Mouse (Mus musculus) ES-E14 (cell line): ENCODE results near the gene Try4. TPM values are rescaled to one million over a fixed set of nuclear protein-coding genes. Genes with fewer than 3 reads are reported as not detected.
"Not testable (repeated sequence)": the region's sequence is repeated elsewhere in the genome, so short reads cannot be mapped to it uniquely, and the experiment has no call there.

Source experiments
- DNase-seq: peaks from one replicate; pipeline ENCODE4 v3.0.0-alpha.2; 2013; ENCODE audit warnings: low read depth, low spot score
- H3K27ac ChIP-seq: 2 replicates; pipeline ENCODE4 v1.5.1; 2012; ENCODE audit warnings: low read depth, mild to moderate bottlenecking, low read length, moderate library complexity, mixed read lengths; ENCODE audit not compliant: poor library complexity, insufficient read depth, severe bottlenecking
- H3K36me3 ChIP-seq: 2 replicates; pipeline ENCODE4 v1.6.1; 2012; ENCODE audit warnings: mild to moderate bottlenecking, low read length, moderate library complexity, mixed read lengths; ENCODE audit not compliant: control insufficient read depth, poor library complexity, insufficient read depth, severe bottlenecking
- H3K4me1 ChIP-seq, 2 experiments: fragments of 150-350 bp in 1 of 2; sonication (generic) in 1 of 2; 2 replicates each; pipeline ENCODE4 v1.6.1; 2012; ENCODE audit warnings: low read length in 2 of 2, mild to moderate bottlenecking in 1 of 2, mixed read lengths in 1 of 2; ENCODE audit not compliant: control insufficient read depth in 2 of 2, insufficient read depth in 2 of 2, poor library complexity in 1 of 2
- H3K4me3 ChIP-seq, 2 experiments: fragments of 150-350 bp in 1 of 2; sonication (generic) in 1 of 2; 2 replicates each; pipeline ENCODE4 v1.5.1; 2012; ENCODE audit warnings: low read length in 2 of 2, low read depth in 1 of 2, mild to moderate bottlenecking in 1 of 2, mixed read lengths in 1 of 2; ENCODE audit not compliant: insufficient read depth in 1 of 2, poor library complexity in 1 of 2, severe bottlenecking in 1 of 2
- H3K9ac ChIP-seq: 2 replicates; pipeline ENCODE4 v1.6.1; 2012; ENCODE audit warnings: low read depth, mild to moderate bottlenecking, low read length, mixed read lengths; ENCODE audit not compliant: poor library complexity, insufficient read depth, severe bottlenecking
- H3K9me3 ChIP-seq: fragments of 150-350 bp; sonication (generic); 2 replicates; pipeline ENCODE4 v1.6.1; 2012; ENCODE audit warnings: low read depth, mild to moderate bottlenecking, low read length; ENCODE audit not compliant: control insufficient read depth, insufficient read depth
- CHD2 ChIP-seq: IDR thresholded peaks from 2 replicates; pipeline ENCODE4 v1.6.1; 2014; ENCODE audit warnings: mild to moderate bottlenecking, low read depth, low read length, inconsistent platforms
- HCFC1 ChIP-seq: IDR thresholded peaks from 2 replicates; pipeline ENCODE4 v1.6.1; 2012; ENCODE audit warnings: low read length, inconsistent platforms, borderline replicate concordance; ENCODE audit not compliant: insufficient read depth
- MAFK ChIP-seq: IDR thresholded peaks from 2 replicates; pipeline ENCODE4 v1.6.1; 2014; ENCODE audit warnings: mild to moderate bottlenecking, low read depth, low read length, inconsistent platforms; ENCODE audit not compliant: insufficient read depth
- ZC3H11A ChIP-seq: IDR thresholded peaks from 2 replicates; pipeline ENCODE4 v1.6.1; 2012; ENCODE audit warnings: low read depth, mild to moderate bottlenecking, inconsistent platforms, low read length, borderline replicate concordance
- ZNF384 ChIP-seq: IDR thresholded peaks from 2 replicates; pipeline ENCODE4 v1.6.1; 2012; ENCODE audit warnings: low read depth, low read length, inconsistent platforms
- in situ Hi-C, 2 experiments: fragments of 600-800 bp; cut with MboI; formaldehyde crosslinking; loops; one replicate each; pipeline ENCODE4 v1.15.1; 2025; ENCODE audit warnings: low sequenced_read_pairs in 2 of 2, inconsistent platforms in 1 of 2; ENCODE audit not compliant: unreplicated experiment in 2 of 2
- total RNA-seq: library from RNA; depleted of rRNA; stranded (reverse); fragments of 300-350 nt; gene quantifications from 2 replicates; pipeline ENCODE4 v1.2.3, GENCODE M21; 2012; rRNA removed

The Try4 gene
- total RNA-seq, 1 experiment: not detected

- H3K9ac ChIP-seq: no peak overlapping the region
- no peaks in the 10 kb centered on the region for H3K9me3 ChIP-seq
- H3K4me1 ChIP-seq: no peaks in the 10 kb centered on the region
- no peak overlapping the region for H3K27ac ChIP-seq
- in situ Hi-C loops: no loop called here
- H3K36me3 ChIP-seq: no peaks in the 10 kb centered on the region
- no peak for DNase-seq
- TF ChIP-seq ZC3H11A (no peak), ZNF384 (no peak), CHD2 (no peak), MAFK (no peak), HCFC1 (no peak)
- no peak overlapping the region for H3K4me3 ChIP-seq
These were observed 35.9 kb upstream of the Try4 start for GRCm38 (mm10) chr6:41266140-41266539.

- no peak for TF ChIP-seq CHD2
- no peak for TF ChIP-seq ZNF384
- TF ChIP-seq MAFK: no peak
- TF ChIP-seq ZC3H11A: no peak
- TF ChIP-seq HCFC1: no peak
- no peak overlapping the region for H3K9ac ChIP-seq
- H3K4me1 ChIP-seq: peaks cover 0 to 5% of the 10 kb centered on the region in 2 experiments; a peak in 1 of 4 replicates
- H3K36me3 ChIP-seq: no peaks in the 10 kb centered on the region
- no peak overlapping the region for H3K4me3 ChIP-seq
- in situ Hi-C loops: no loop called here
- DNase-seq: no peak
- H3K27ac ChIP-seq: no peak overlapping the region
- no peaks in the 10 kb centered on the region for H3K9me3 ChIP-seq
These were observed 3.8 kb upstream of the Try4 start for GRCm38 (mm10) chr6:41298255-41298654.

DNA sequence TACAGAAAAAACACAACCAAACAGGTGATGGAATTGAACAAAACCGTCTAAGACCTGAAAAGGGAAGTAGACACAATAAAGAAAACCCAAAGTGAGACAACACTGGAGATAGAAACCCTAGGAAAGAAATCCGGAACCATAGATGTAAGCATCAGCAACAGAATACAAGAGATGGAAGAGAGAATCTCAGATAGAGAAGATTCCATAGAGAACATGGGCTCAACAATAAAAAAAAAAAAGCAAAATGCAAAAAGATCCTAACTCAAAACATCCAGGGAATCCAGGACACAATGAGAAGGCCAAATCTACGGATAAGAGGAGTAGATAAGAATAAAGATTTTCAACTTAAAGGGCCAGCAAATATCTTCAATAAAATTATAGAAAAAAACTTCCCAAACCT lies 14.7 kb downstream of the Try4 start, which contains the start of gene Try5:
Try5 (minus strand) TSS at position 101 of the 400 bp plus-strand sequence.
- H3K9me3 ChIP-seq, H3K4me3 ChIP-seq, H3K9ac ChIP-seq, H3K27ac ChIP-seq, in situ Hi-C loops, DNase-seq, H3K36me3 ChIP-seq, H3K4me1 ChIP-seq: not testable (repeated sequence)

DNA sequence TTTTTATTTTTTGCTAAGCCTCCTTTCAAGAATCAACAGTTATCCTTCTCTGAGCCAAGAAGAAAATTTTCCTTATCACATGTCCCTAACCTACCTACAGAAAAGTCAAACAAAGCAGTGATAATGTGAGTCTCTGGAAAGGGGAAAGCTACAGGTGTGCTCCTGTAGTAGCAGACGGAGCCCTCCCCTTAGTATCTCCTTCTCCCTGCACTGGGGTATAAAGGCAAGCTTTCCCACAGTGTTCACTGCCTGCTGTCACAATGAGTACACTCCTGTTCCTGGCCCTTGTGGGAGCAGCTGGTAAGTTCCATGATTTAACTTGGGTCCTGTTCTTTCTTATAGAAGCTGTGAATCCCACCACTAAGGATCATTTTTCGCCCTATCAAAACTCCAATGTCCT lies 51.9 kb downstream of the Try4 start, which contains the start of gene Try10:
Try10 (plus strand) TSS at position 174 of the 400 bp plus-strand sequence.
- in situ Hi-C loops: no loop called here
- TF ChIP-seq ZNF384: no peak
- no peak for TF ChIP-seq ZC3H11A
- no peak for TF ChIP-seq MAFK
- TF ChIP-seq HCFC1: no peak
- TF ChIP-seq CHD2: no peak
- Histone ChIP-seq H3K4me3 (no peak within 1 kb of the TSS), H3K36me3 (no peaks in the 10 kb centered on the region), H3K9ac (no peak within 1 kb of the TSS), H3K4me1 (no peaks in the 10 kb centered on the region), H3K9me3 (no peaks in the 10 kb centered on the region), H3K27ac (no peak within 1 kb of the TSS)
- DNase-seq: no peak

Other genes starting within 250 kb of the Try4 start
- not detected in 2 replicates for gene Try5, start 14.6 kb downstream of the Try4 start, total RNA-seq
- gene Try10, start 51.8 kb downstream of the Try4 start, total RNA-seq: not detected in 2 replicates
- not detected in 2 replicates for gene Prss3, start 75.4 kb downstream of the Try4 start, total RNA-seq
- gene Gm5771, start 90.1 kb downstream of the Try4 start, total RNA-seq: not detected in 2 replicates
- 0.26 TPM in 1 of 2 replicates, not detected in the other for gene Gm10334, start 143.9 kb downstream of the Try4 start, total RNA-seq
- gene Prss1, start 156.7 kb downstream of the Try4 start, total RNA-seq: not detected in 2 replicates
- gene Prss2, start 219.5 kb downstream of the Try4 start, total RNA-seq: not detected in 2 replicates